Mouse (Mus musculus) lung, adult 10 weeks (tissue): ENCODE results near the gene Hist1h3e. TPM values are rescaled to one million over a fixed set of nuclear protein-coding genes. Genes with fewer than 3 reads are reported as not detected.

ENCODE experiments used
- polyA plus RNA-seq: library from polyadenylated mRNA; stranded (reverse); fragments of 350-450 nt; fragmentation: Illumina TruSeq; extraction: RNeasy Lipid Tissue Mini Kit (QIAGEN cat#74804); gene quantifications from one replicate; pipeline ENCODE4 v1.2.3, GENCODE M21; 2014; ENCODE audit warnings: low read depth, low replicate concordance; ENCODE audit not compliant: insufficient read depth

Hist1h3e gene
- polyA plus RNA-seq, 1 experiment from 2014 or later: not detected

Other genes with a start within 250 kb of the Hist1h3e start
- gene Zfp322a, start 193.2 kb downstream of the Hist1h3e start, polyA plus RNA-seq: 7.0 TPM
- gene Abt1, start 138.5 kb downstream of the Hist1h3e start, polyA plus RNA-seq: 4.5 TPM
- not detected for gene Btn1a1, start 96.5 kb downstream of the Hist1h3e start, polyA plus RNA-seq
- gene Btn2a2, start 73.5 kb downstream of the Hist1h3e start, polyA plus RNA-seq: not detected
- 16.1 TPM for gene Hist1h4h, start 31.3 kb downstream of the Hist1h3e start, polyA plus RNA-seq
- not detected for gene Hist1h2af, start 28.5 kb downstream of the Hist1h3e start, polyA plus RNA-seq
- gene Hist1h3g, start 26.9 kb downstream of the Hist1h3e start, polyA plus RNA-seq: not detected
- 0.28 TPM for gene Hist1h2bh, start 19.0 kb downstream of the Hist1h3e start, polyA plus RNA-seq
- gene Hist1h3f, start 18.3 kb downstream of the Hist1h3e start, polyA plus RNA-seq: not detected
- gene Hist1h4f, start 10.7 kb downstream of the Hist1h3e start, polyA plus RNA-seq: not detected
- gene Hist1h1d, start 9.1 kb downstream of the Hist1h3e start, polyA plus RNA-seq: 0.08 TPM
- gene Hist1h2ae, start 8.9 kb upstream of the Hist1h3e start, polyA plus RNA-seq: not detected
- gene Hist1h2bg, start 9.0 kb upstream of the Hist1h3e start, polyA plus RNA-seq: 1.5 TPM
- gene Hist1h2bf, start 11.8 kb upstream of the Hist1h3e start, polyA plus RNA-seq: not detected
- not detected for gene Hist1h2ad, start 12.0 kb upstream of the Hist1h3e start, polyA plus RNA-seq
- gene Hist1h3d, start 13.4 kb upstream of the Hist1h3e start, polyA plus RNA-seq: 1.1 TPM
- not detected for gene Hist1h4d, start 19.2 kb upstream of the Hist1h3e start, polyA plus RNA-seq
- gene Hist1h2be, start 58.8 kb upstream of the Hist1h3e start, polyA plus RNA-seq: 2.7 TPM
- 0.40 TPM for gene Hist1h1e, start 60.2 kb upstream of the Hist1h3e start, polyA plus RNA-seq
- 0.25 TPM for gene Hist1h2ac, start 121.6 kb upstream of the Hist1h3e start, polyA plus RNA-seq
- gene Hist1h2bc, start 121.8 kb upstream of the Hist1h3e start, polyA plus RNA-seq: 123 TPM
- not detected for gene Hist1h1t, start 133.4 kb upstream of the Hist1h3e start, polyA plus RNA-seq
- gene Hist1h4c, start 136.1 kb upstream of the Hist1h3e start, polyA plus RNA-seq: 0.68 TPM
- gene Hfe, start 148.5 kb upstream of the Hist1h3e start, polyA plus RNA-seq: 21.9 TPM
- gene Hist1h1c, start 176.4 kb upstream of the Hist1h3e start, polyA plus RNA-seq: 58.8 TPM
- gene Hist1h3c, start 183.2 kb upstream of the Hist1h3e start, polyA plus RNA-seq: not detected
- not detected for gene Hist1h2bb, start 184.4 kb upstream of the Hist1h3e start, polyA plus RNA-seq
- not detected for gene Hist1h2ab, start 188.8 kb upstream of the Hist1h3e start, polyA plus RNA-seq
- gene Hist1h3b, start 189.9 kb upstream of the Hist1h3e start, polyA plus RNA-seq: not detected
- gene Hist1h4b, start 194.6 kb upstream of the Hist1h3e start, polyA plus RNA-seq: not detected
- gene Hist1h4a, start 198.9 kb upstream of the Hist1h3e start, polyA plus RNA-seq: not detected
- not detected for gene Hist1h3a, start 200.0 kb upstream of the Hist1h3e start, polyA plus RNA-seq
- not detected for gene Hist1h1a, start 201.3 kb upstream of the Hist1h3e start, polyA plus RNA-seq
- not detected for gene Trim38, start 207.5 kb upstream of the Hist1h3e start, polyA plus RNA-seq
- 0.34 TPM for gene Slc17a2, start 244.6 kb upstream of the Hist1h3e start, polyA plus RNA-seq